Mouse (Mus musculus) midbrain, embryonic 15.5 days (tissue): Measurements from ENCODE around the gene Fam210b. TPM values are rescaled to one million over a fixed set of nuclear protein-coding genes. Genes with fewer than 3 reads are reported as not detected.
"Not testable (repeated sequence)": the region's sequence is repeated elsewhere in the genome, so short reads cannot be mapped to it uniquely, and the experiment has no call there.

Source experiments
- ATAC-seq: fragments of 200-750 bp; cut with Nextera tagmentation; replicated peaks from 2 replicates; pipeline ENCODE4 v1.8.0; 2017; ENCODE audit warnings: moderate TSS enrichment
- H3K27ac ChIP-seq: fragments of 300-500 bp; sonication (generic); 2 replicates; pipeline ENCODE4 v1.5.1; 2015; ENCODE audit warnings: mild to moderate bottlenecking, inconsistent platforms
- H3K27me3 ChIP-seq: fragments of 300-500 bp; sonication (generic); replicated peaks from 2 replicates; pipeline ENCODE4 v1.6.1; 2015; ENCODE audit warnings: inconsistent platforms
- H3K36me3 ChIP-seq: fragments of 300-500 bp; sonication (generic); replicated peaks from 2 replicates; pipeline ENCODE4 v1.6.1; 2015; ENCODE audit warnings: inconsistent platforms
- H3K4me1 ChIP-seq: fragments of 300-500 bp; sonication (generic); 2 replicates; pipeline ENCODE4 v1.6.1; 2015; ENCODE audit warnings: inconsistent platforms
- H3K4me2 ChIP-seq: fragments of 300-500 bp; sonication (generic); 2 replicates; pipeline ENCODE4 v1.6.1; 2015; ENCODE audit warnings: inconsistent platforms, mild to moderate bottlenecking, moderate library complexity
- H3K4me3 ChIP-seq: fragments of 300-500 bp; sonication (generic); 2 replicates; pipeline ENCODE4 v1.5.1; 2015; ENCODE audit warnings: mild to moderate bottlenecking, inconsistent platforms
- H3K9ac ChIP-seq: fragments of 300-500 bp; sonication (generic); 2 replicates; pipeline ENCODE4 v1.6.1; 2015; ENCODE audit warnings: mild to moderate bottlenecking, inconsistent platforms
- H3K9me3 ChIP-seq: fragments of 300-500 bp; sonication (generic); 2 replicates; pipeline ENCODE4 v1.6.1; 2016; ENCODE audit warnings: inconsistent platforms
- WGBS: fragments of 180-500 bp; shearing (Covaris S2); methylation state at CpG from one replicate; pipeline ENCODE4 v1.1.7; 2015; ENCODE audit warnings: mixed read lengths; 5-methylcytosine and 5-hydroxymethylcytosine counted together
- polyA plus RNA-seq: library from polyadenylated mRNA; unstranded; fragments of >200 nt; fragmentation: Nextera tagmentation; extraction: Ambion mirVana; gene quantifications from 2 replicates; pipeline ENCODE4 v1.2.1, GENCODE M21; 2015

The Fam210b gene
- 19.9 and 22.4 TPM in 2 replicates for polyA plus RNA-seq

- Histone ChIP-seq H3K4me2 (peak within 1 kb of the TSS; percentile 97), H3K27me3 (no peaks in the 10 kb centered on the region), H3K36me3 (no peaks in the 10 kb centered on the region), H3K9ac (peak within 1 kb of the TSS; percentile 67), H3K4me1 (peaks cover 22% of the 10 kb centered on the region), H3K27ac (peak within 1 kb of the TSS; percentile 55), H3K9me3 (no peaks in the 10 kb centered on the region), H3K4me3 (peak within 1 kb of the TSS; percentile 58)
- under 1% methylated on average over 35 of the region's 35 CpGs for WGBS
- peak; percentile 94 for ATAC-seq
Measured at GRCm38 (mm10) chr2:172345258-172345738, at the start of gene Fam210b. Gene Fam210b (plus strand): TSS chr2:172345565.

GRCm38 (mm10) chr2:172298083-172298482 is 47.3 kb upstream of the Fam210b start:
- no peaks in the 10 kb centered on the region for H3K9me3 ChIP-seq
- no peak overlapping the region for H3K27ac ChIP-seq
- no peak for ATAC-seq
- WGBS = 58% methylated on average over 1 of the region's 1 CpGs
- H3K36me3 ChIP-seq = no peaks in the 10 kb centered on the region
- H3K27me3 ChIP-seq = no peaks in the 10 kb centered on the region
- no peak overlapping the region for H3K9ac ChIP-seq
- H3K4me3 ChIP-seq = no peak overlapping the region
- H3K4me2 ChIP-seq = no peak overlapping the region
- H3K4me1 ChIP-seq = peaks cover 17% of the 10 kb centered on the region

- no peak overlapping the region for H3K27ac ChIP-seq
Measured at GRCm38 (mm10) chr2:172298542-172298941, 46.8 kb upstream of the Fam210b start.

GRCm38 (mm10) chr2:172299126-172299921 is 46.0 kb upstream of the Fam210b start:
- 7% methylated on average over 14 of the region's 14 CpGs for WGBS
- peak; percentile 59 for ATAC-seq
- H3K27ac ChIP-seq = peak overlapping the region; percentile 55

More at GRCm38 (mm10) chr2:172298542-172298941, 46.8 kb upstream of the Fam210b start:
- Histone ChIP-seq H3K4me2 (no peak overlapping the region), H3K9ac (no peak overlapping the region), H3K27me3 (no peaks in the 10 kb centered on the region), H3K9me3 (no peaks in the 10 kb centered on the region), H3K4me1 (peaks cover 16% of the 10 kb centered on the region), H3K36me3 (no peaks in the 10 kb centered on the region), H3K4me3 (no peak overlapping the region)
- no peak for ATAC-seq
- WGBS = 24% methylated on average over 1 of the region's 1 CpGs

GRCm38 (mm10) chr2:172302396-172302795 is 43.0 kb upstream of the Fam210b start:
- H3K27ac ChIP-seq = no peak overlapping the region
- H3K36me3 ChIP-seq = no peaks in the 10 kb centered on the region
- peaks cover 19% of the 10 kb centered on the region for H3K4me1 ChIP-seq
- no peaks in the 10 kb centered on the region for H3K27me3 ChIP-seq
- no peak overlapping the region for H3K4me3 ChIP-seq
- ATAC-seq = no peak
- H3K9ac ChIP-seq = no peak overlapping the region
- no peak overlapping the region for H3K4me2 ChIP-seq
- WGBS = 91% methylated on average over 5 of the region's 5 CpGs
- no peaks in the 10 kb centered on the region for H3K9me3 ChIP-seq

More at GRCm38 (mm10) chr2:172299126-172299921, 46.0 kb upstream of the Fam210b start:
- no peak overlapping the region for H3K4me3 ChIP-seq
- H3K9me3 ChIP-seq = no peaks in the 10 kb centered on the region
- 0 out of 2 replicates have a peak overlapping the region, but pooled peaks have one; percentile 0 for H3K4me2 ChIP-seq
- H3K9ac ChIP-seq = no peak overlapping the region
- no peaks in the 10 kb centered on the region for H3K36me3 ChIP-seq
- no peaks in the 10 kb centered on the region for H3K27me3 ChIP-seq
- H3K4me1 ChIP-seq = peaks cover 16% of the 10 kb centered on the region

- H3K9ac ChIP-seq = no peak overlapping the region
- no peak for ATAC-seq
- no peak overlapping the region for H3K4me2 ChIP-seq
- H3K27ac ChIP-seq = no peak overlapping the region
- no peaks in the 10 kb centered on the region for H3K27me3 ChIP-seq
- peaks cover 15% of the 10 kb centered on the region for H3K4me1 ChIP-seq
- no peak overlapping the region for H3K4me3 ChIP-seq
- no peaks in the 10 kb centered on the region for H3K36me3 ChIP-seq
- WGBS = 39% methylated on average over 8 of the region's 8 CpGs
- H3K9me3 ChIP-seq = no peaks in the 10 kb centered on the region
Measured at GRCm38 (mm10) chr2:172304118-172304708, 41.2 kb upstream of the Fam210b start.

GRCm38 (mm10) chr2:172305546-172305945 is 39.8 kb upstream of the Fam210b start:
- ATAC-seq, H3K27me3 ChIP-seq, H3K27ac ChIP-seq, H3K36me3 ChIP-seq, H3K4me1 ChIP-seq, H3K4me3 ChIP-seq, H3K9ac ChIP-seq, H3K4me2 ChIP-seq, H3K9me3 ChIP-seq: not testable (repeated sequence)
- WGBS = 82% methylated on average over 7 of the region's 7 CpGs

GRCm38 (mm10) chr2:172306544-172306943 is 38.8 kb upstream of the Fam210b start:
- Histone ChIP-seq H3K9ac (no peak overlapping the region), H3K9me3 (no peaks in the 10 kb centered on the region), H3K4me2 (no peak overlapping the region), H3K27ac (no peak overlapping the region), H3K4me3 (no peak overlapping the region), H3K36me3 (no peaks in the 10 kb centered on the region), H3K27me3 (no peaks in the 10 kb centered on the region), H3K4me1 (peaks cover 3% of the 10 kb centered on the region; the same call in 1 of the 2 replicates)
- no peak for ATAC-seq
- WGBS = 79% methylated on average over 4 of the region's 4 CpGs

- Histone ChIP-seq H3K4me2 (no peak overlapping the region), H3K27me3 (no peaks in the 10 kb centered on the region), H3K4me3 (no peak overlapping the region), H3K36me3 (no peaks in the 10 kb centered on the region), H3K9ac (no peak overlapping the region), H3K27ac (no peak overlapping the region), H3K9me3 (no peaks in the 10 kb centered on the region), H3K4me1 (no peaks in the 10 kb centered on the region)
- ATAC-seq = no peak
- WGBS = 82% methylated on average over 9 of the region's 9 CpGs
Measured at GRCm38 (mm10) chr2:172311731-172312130, 33.6 kb upstream of the Fam210b start.

GRCm38 (mm10) chr2:172320878-172321277 is 24.5 kb upstream of the Fam210b start:
- Histone ChIP-seq H3K4me2 (no peak overlapping the region), H3K4me3 (no peak overlapping the region), H3K36me3 (no peaks in the 10 kb centered on the region), H3K27me3 (no peaks in the 10 kb centered on the region), H3K9ac (no peak overlapping the region), H3K27ac (no peak overlapping the region), H3K9me3 (no peaks in the 10 kb centered on the region), H3K4me1 (no peaks in the 10 kb centered on the region)
- no peak for ATAC-seq
- WGBS = 26% methylated on average over 9 of the region's 9 CpGs

- WGBS = 32% methylated on average over 8 of the region's 8 CpGs
- no peak overlapping the region for H3K9ac ChIP-seq
- peaks cover 3% of the 10 kb centered on the region; the same call in 1 of the 2 replicates for H3K4me1 ChIP-seq
- H3K9me3 ChIP-seq = no peaks in the 10 kb centered on the region
- H3K27me3 ChIP-seq = peaks cover 2% of the 10 kb centered on the region
- no peak overlapping the region for H3K4me3 ChIP-seq
- H3K36me3 ChIP-seq = no peaks in the 10 kb centered on the region
- no peak overlapping the region for H3K27ac ChIP-seq
- no peak overlapping the region for H3K4me2 ChIP-seq
- ATAC-seq = 0 out of 2 replicates have a peak, but pooled peaks have one; percentile 9
Measured at GRCm38 (mm10) chr2:172328248-172328647, 17.1 kb upstream of the Fam210b start.

GRCm38 (mm10) chr2:172329179-172329578 is 16.2 kb upstream of the Fam210b start:
- Histone ChIP-seq H3K9me3 (no peaks in the 10 kb centered on the region), H3K9ac (0 out of 2 replicates have a peak overlapping the region, but pooled peaks have one; percentile 11), H3K4me2 (peak overlapping the region; percentile 40), H3K36me3 (no peaks in the 10 kb centered on the region), H3K27me3 (peaks cover 2% of the 10 kb centered on the region), H3K27ac (no peak overlapping the region), H3K4me3 (0 out of 2 replicates have a peak overlapping the region, but pooled peaks have one; percentile 8), H3K4me1 (peaks cover 3% of the 10 kb centered on the region; the same call in 1 of the 2 replicates)
- WGBS = 3% methylated on average over 13 of the region's 13 CpGs
- peak; percentile 90 for ATAC-seq
